Mouse (Mus musculus) G1E (cell line): ENCODE results near the gene Arnt. TPM values are rescaled to one million over a fixed set of nuclear protein-coding genes. Genes with fewer than 3 reads are reported as not detected.
"Not testable (repeated sequence)": the region's sequence is repeated elsewhere in the genome, so short reads cannot be mapped to it uniquely, and the experiment has no call there.

Experiments
- ATAC-seq: 2 replicates; pipeline ENCODE4 v1.8.0; 2016; ENCODE audit warnings: mild to moderate bottlenecking; ENCODE audit not compliant: insufficient number of reproducible peaks, poor library complexity, low FRiP score, severe bottlenecking; ENCODE audit errors: extremely low read depth
- DNase-seq: peaks from one replicate; pipeline ENCODE4 v3.0.0; 2012; ENCODE audit warnings: low spot score
- H3K27me3 ChIP-seq: 2 replicates; pipeline ENCODE4 v1.6.1; 2012; ENCODE audit warnings: mild to moderate bottlenecking, low read length, inconsistent platforms; ENCODE audit not compliant: insufficient read depth
- H3K36me3 ChIP-seq: replicated peaks from 2 replicates; pipeline ENCODE3; 2012; ENCODE audit warnings: mild to moderate bottlenecking, inconsistent platforms
- H3K4me1 ChIP-seq: 2 replicates; pipeline ENCODE4 v1.6.1; 2012; ENCODE audit warnings: low read depth, low read length, inconsistent platforms, mixed read lengths; ENCODE audit not compliant: insufficient read depth
- H3K4me3 ChIP-seq: 2 replicates; pipeline ENCODE4 v1.5.1; 2012; ENCODE audit warnings: low read depth, mild to moderate bottlenecking, inconsistent platforms, low read length, moderate library complexity, mixed read lengths
- H3K9me3 ChIP-seq: replicated peaks from 2 replicates; pipeline ENCODE4 v1.6.1; 2012; ENCODE audit warnings: inconsistent platforms
- CTCF ChIP-seq: IDR thresholded peaks from 2 replicates; pipeline ENCODE4 v1.5.1; 2012; ENCODE audit warnings: low read depth, low read length, inconsistent platforms, mixed read lengths
- GATA1 ChIP-seq: IDR thresholded peaks from 2 replicates; pipeline ENCODE4 v1.6.1; 2012; ENCODE audit warnings: borderline replicate concordance, low read length, inconsistent platforms, mixed read lengths
- GATA2 ChIP-seq: IDR thresholded peaks from 2 replicates; pipeline ENCODE4 v1.6.1; 2012; ENCODE audit warnings: low read depth, low read length, inconsistent platforms, borderline replicate concordance
- POLR2AphosphoS5 ChIP-seq: IDR thresholded peaks from 2 replicates; pipeline ENCODE4 v1.6.1; 2012; ENCODE audit warnings: low read depth, low read length, inconsistent platforms; ENCODE audit not compliant: insufficient replicate concordance
- TAL1 ChIP-seq: conservative IDR thresholded peaks from 2 replicates; pipeline ENCODE4 v1.6.1; 2012; ENCODE audit warnings: low read depth, low read length, inconsistent platforms, mixed read lengths
- polyA plus RNA-seq: library from polyadenylated mRNA; stranded (reverse); fragments of >175 nt; gene quantifications from 2 replicates; pipeline ENCODE4 v1.2.3, GENCODE M21; 2012
- total RNA-seq, 2 experiments: library from RNA; stranded (forward) in 1 of 2; stranded (reverse) in 1 of 2; fragments of 200-1000 nt in 1 of 2; fragments of >200 nt in 1 of 2; fragmentation: Nextera tagmentation in 1 of 2; gene quantifications; 2 replicates each; pipeline ENCODE4 v1.2.3; 2014 to 2017

The Arnt gene
- total and polyA plus RNA-seq, 3 experiments = 41.6 to 164 (median 53.5) TPM

DNA sequence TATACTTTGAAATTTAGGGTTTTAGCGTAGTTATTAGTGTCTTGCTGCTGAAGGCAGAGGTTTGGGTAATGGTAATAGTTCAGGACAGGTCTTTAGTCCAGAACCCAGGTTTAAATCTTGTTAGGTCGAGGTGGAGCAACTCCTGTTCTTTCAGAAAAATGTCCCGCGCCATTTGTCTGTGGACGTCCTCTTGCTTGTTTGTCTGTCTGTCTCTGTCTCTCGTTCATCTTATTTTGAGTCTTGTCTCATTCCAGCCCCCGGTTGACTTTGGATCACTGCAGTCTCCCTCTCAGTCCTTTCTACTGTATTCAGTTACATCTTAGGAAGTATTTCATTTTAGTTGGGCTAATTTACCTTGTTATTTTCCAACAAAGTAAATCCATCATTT, 789 bp downstream of the Arnt start:
- DNase-seq (no peak), ATAC-seq (no peak)
- no peak for TF ChIP-seq CTCF
- TF ChIP-seq TAL1 = no peak
- no peak for TF ChIP-seq GATA2
- TF ChIP-seq POLR2AphosphoS5 = no peak
- TF ChIP-seq GATA1 = no peak
- Histone ChIP-seq H3K4me3 (peak overlapping the region; percentile 87), H3K4me1 (peaks cover 35% of the 10 kb centered on the region), H3K9me3 (no peaks in the 10 kb centered on the region), H3K36me3 (peaks cover 31% of the 10 kb centered on the region), H3K27me3 (no peaks in the 10 kb centered on the region)

DNA sequence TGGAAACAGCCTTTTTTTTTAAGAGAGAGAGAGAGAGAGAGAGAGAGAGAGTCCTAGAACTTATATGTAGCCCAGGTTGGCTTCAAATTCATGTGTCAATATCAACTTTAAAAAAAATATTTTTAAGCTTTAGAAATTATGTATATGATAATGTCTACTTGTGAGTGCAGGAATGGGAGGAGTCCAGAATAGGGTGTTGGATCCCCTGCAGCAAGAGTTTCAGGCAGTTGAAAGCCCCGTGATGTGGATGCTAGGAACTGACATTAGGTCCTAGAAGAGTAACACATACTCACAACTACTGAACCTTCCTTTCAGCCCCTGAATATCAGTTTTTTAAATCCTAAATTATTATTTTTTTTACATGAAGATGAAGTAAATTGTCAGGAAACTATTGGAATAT, 1.4 kb downstream of the Arnt start:
- peaks cover 36% of the 10 kb centered on the region for H3K4me1 ChIP-seq
- TF ChIP-seq TAL1 (no peak), GATA1 (no peak), CTCF (no peak), POLR2AphosphoS5 (no peak), GATA2 (no peak)
- no peak for ATAC-seq
- no peak overlapping the region; the same call in 1 of the 2 replicates for H3K4me3 ChIP-seq
- no peaks in the 10 kb centered on the region for H3K27me3 ChIP-seq
- no peak for DNase-seq
- no peaks in the 10 kb centered on the region for H3K9me3 ChIP-seq
- H3K36me3 ChIP-seq = peaks cover 34% of the 10 kb centered on the region

DNA sequence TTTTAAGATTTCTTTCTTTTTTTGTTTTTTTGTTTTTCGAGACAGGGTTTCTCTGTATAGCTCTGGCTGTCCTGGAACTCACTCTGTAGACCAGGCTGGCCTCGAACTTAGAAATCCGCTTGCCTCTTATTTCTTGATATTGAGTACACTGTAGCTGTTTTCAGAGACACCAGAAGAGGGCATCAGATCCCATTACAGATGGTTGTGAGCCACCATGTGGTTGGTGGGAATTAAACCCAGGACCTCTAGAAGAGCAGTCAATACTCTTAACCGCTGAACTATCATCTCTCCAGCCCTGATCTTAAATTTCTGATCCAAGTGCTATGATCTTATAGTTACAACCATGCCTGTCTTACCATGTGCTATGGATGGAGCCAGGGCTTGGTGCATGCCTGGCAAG, 4.4 kb downstream of the Arnt start:
- not testable (repeated sequence) for DNase-seq, H3K4me3 ChIP-seq, H3K27me3 ChIP-seq, ATAC-seq, H3K9me3 ChIP-seq
- H3K4me1 ChIP-seq = peaks cover 33% of the 10 kb centered on the region
- H3K36me3 ChIP-seq = peaks cover 46% of the 10 kb centered on the region

DNA sequence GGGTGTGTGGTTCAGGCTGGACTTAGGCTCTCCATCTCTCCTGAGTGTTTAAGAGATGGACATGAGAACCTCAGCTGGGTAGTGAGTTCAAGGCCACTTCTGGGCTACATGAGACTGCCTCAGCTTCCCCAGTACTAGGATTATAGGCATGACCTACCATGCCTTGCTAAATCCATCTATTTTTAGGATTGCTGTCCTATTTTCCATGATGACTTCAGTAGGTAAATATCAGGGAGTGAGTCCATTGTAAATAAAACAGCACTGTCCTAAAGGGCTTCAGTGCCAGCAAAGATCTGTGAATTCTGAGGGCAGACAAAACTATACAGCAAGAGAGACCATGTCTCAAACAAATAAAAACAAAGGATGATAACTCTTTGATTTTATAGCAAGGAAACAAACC, 5.5 kb downstream of the Arnt start:
- H3K27me3 ChIP-seq = no peaks in the 10 kb centered on the region
- no peak overlapping the region for H3K4me3 ChIP-seq
- peaks cover 55% of the 10 kb centered on the region for H3K36me3 ChIP-seq
- no peak for DNase-seq
- no peaks in the 10 kb centered on the region for H3K9me3 ChIP-seq
- ATAC-seq = no peak
- no peak for TF ChIP-seq GATA1
- TF ChIP-seq TAL1 = no peak
- TF ChIP-seq POLR2AphosphoS5 = no peak
- TF ChIP-seq CTCF = no peak
- TF ChIP-seq GATA2 = no peak
- H3K4me1 ChIP-seq = peaks cover 38% of the 10 kb centered on the region

DNA sequence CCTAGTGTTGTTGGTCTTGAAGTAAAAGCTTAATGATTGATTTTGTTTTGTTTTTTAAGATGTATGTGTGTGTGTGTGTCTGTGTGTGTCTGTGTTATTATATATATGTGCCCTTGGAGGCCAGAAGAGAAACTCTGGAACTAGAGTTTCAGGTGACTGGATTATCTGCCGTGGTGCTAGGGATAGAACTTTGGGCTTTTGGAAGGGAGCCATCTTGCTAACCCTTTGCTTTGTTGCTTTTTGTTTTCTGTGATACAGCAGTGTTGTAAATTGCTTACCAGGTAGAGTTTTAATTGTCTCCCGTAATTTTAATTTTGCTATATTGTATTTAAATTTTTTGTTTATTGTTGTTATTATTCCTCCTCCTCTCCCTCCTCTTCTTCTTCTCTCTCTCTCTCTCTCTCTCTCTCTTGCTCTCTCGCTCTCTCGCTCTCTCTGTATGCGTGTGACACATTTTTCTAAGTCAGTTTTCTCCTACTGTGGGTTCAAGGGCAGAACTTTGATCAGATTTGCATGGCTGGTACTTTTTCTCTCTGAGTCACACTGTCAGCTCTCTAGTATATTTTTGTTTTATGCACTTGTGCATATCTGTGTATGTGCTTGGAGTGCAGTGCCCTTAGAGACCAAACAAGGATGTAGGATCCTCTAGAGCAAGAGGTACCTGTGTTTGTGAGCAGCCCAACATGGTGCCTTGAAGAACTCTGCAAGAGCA, 8.4 kb downstream of the Arnt start:
- ATAC-seq (no peak), DNase-seq (no peak)
- H3K4me3 ChIP-seq = no peak overlapping the region
- H3K4me1 ChIP-seq = peaks cover 29% of the 10 kb centered on the region; the same call in 1 of the 2 replicates
- H3K9me3 ChIP-seq = no peaks in the 10 kb centered on the region
- H3K36me3 ChIP-seq = peaks cover 57% of the 10 kb centered on the region
- TF ChIP-seq TAL1 = no peak
- TF ChIP-seq CTCF = no peak
- no peak for TF ChIP-seq GATA2
- no peaks in the 10 kb centered on the region for H3K27me3 ChIP-seq

DNA sequence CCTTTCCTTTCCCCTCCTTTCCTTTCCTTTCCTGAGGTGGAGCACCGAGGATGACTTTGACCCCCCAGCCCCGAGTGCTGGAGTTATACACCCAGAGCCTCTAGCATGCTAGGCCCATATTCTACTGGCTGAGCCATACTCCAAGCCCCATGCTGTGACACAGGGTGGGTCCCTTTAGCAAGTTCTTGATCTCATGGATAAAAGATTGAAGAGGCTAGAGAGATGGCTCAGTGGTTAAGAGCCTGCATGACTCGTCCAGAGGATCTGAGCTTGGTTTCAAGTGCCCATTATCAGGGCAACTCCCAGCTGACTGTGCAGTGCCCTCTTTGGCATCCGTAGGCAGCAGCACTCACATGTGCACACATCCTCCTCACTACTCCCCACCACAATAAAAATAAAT, 11.1 kb downstream of the Arnt start:
- H3K27me3 ChIP-seq = no peaks in the 10 kb centered on the region
- TF ChIP-seq GATA2 = no peak
- no peak for TF ChIP-seq CTCF
- TF ChIP-seq GATA1 = no peak
- no peak for TF ChIP-seq POLR2AphosphoS5
- TF ChIP-seq TAL1 = no peak
- peaks cover 52% of the 10 kb centered on the region for H3K36me3 ChIP-seq
- no peak for DNase-seq
- ATAC-seq = no peak
- H3K4me1 ChIP-seq = peaks cover 24% of the 10 kb centered on the region
- H3K9me3 ChIP-seq = no peaks in the 10 kb centered on the region
- H3K4me3 ChIP-seq = no peak overlapping the region

DNA sequence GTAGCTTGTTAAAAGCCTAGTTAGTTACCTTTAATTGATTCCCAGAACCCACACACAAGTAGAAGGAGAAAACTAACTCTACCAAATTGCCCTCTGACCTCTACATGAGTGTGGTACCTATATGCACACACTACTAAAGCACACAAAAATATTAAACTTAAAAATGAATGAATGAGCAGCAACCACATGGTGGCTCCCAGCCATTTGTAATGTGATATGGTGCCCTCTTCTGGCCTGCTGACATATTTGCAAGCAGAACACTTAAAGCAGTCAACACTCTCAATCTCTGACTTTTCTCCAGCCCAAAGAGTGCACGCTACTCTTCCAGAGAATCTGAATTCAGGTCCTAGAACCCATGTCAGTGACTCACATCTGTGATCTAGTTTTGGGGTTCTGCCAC, 16.2 kb downstream of the Arnt start:
- H3K27me3 ChIP-seq = no peaks in the 10 kb centered on the region
- no peak overlapping the region for H3K4me3 ChIP-seq
- TF ChIP-seq GATA2 (no peak), GATA1 (no peak), TAL1 (no peak), CTCF (peak; percentile 70)
- peaks cover 8% of the 10 kb centered on the region for H3K4me1 ChIP-seq
- no peak for DNase-seq
- H3K36me3 ChIP-seq = peaks cover 69% of the 10 kb centered on the region
- ATAC-seq = peak; percentile 15; the same call in 1 of the 2 replicates
- no peaks in the 10 kb centered on the region for H3K9me3 ChIP-seq
